Mouse (Mus musculus): ENCODE data around the gene Stx1b.

DNA sequence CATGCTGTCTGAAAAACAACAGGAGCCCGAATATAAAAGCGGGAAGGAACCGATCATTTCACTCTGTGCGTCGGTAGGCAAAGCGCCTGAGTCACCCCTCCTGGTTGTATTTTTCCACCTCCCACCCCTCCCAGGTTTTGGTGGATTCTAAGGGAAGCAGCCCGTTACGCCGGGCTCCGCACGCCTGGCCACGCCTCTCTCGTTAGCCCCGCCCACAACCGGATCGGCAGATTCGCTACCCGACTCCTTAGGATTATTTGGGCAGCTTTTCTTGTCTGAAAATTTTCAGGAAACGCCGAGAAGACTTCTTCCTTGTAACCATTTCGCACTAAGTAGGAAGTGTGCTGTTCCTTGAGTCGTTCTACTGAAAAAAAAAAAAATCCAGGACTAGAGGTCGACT is 47.9 kb downstream of the Stx1b start, which contains the start of gene Setd1a:
- TF ChIP-seq CTCF (IDR thresholded peaks at IDR 0.05) (no peak), POLR2A (IDR thresholded peaks at IDR 0.05; ENCODE audit: insufficient read depth, low read depth, low read length) (peak; percentile 63), EP300 (IDR thresholded peaks at IDR 0.05; ENCODE audit: insufficient read depth, low read depth, low read length) (peak; percentile 30; the same call in 1 of the 2 replicates)

Data from heart, adult 2 months (tissue).